Mouse (Mus musculus) hindbrain, embryonic 12.5 days (tissue): Measurements from ENCODE around the gene Akap7. TPM values are rescaled to one million over a fixed set of nuclear protein-coding genes. Genes with fewer than 3 reads are reported as not detected.
A peak's percentile ranks its signal among the peaks of the same experiment; 100 is the strongest.
"Not testable (repeated sequence)": the region's sequence is repeated elsewhere in the genome, so short reads cannot be mapped to it uniquely, and the experiment has no call there.

Experiments
- ATAC-seq: fragments of 200-750 bp; cut with Nextera tagmentation; 2 replicates; pipeline ENCODE4 v1.8.0; 2017; ENCODE audit warnings: moderate TSS enrichment; ENCODE audit not compliant: low FRiP score
- H3K27ac ChIP-seq: fragments of 300-500 bp; sonication (generic); 2 replicates; pipeline ENCODE4 v1.5.1; 2016; ENCODE audit warnings: mild to moderate bottlenecking
- H3K27me3 ChIP-seq: fragments of 300-500 bp; sonication (generic); 2 replicates; pipeline ENCODE4 v1.6.1; 2016; ENCODE audit warnings: mild to moderate bottlenecking
- H3K36me3 ChIP-seq: fragments of 300-500 bp; sonication (generic); 2 replicates; pipeline ENCODE4 v1.6.1; 2016; ENCODE audit warnings: mild to moderate bottlenecking
- H3K4me1 ChIP-seq: fragments of 300-500 bp; sonication (generic); 2 replicates; pipeline ENCODE4 v1.6.1; 2016
- H3K4me2 ChIP-seq: fragments of 300-500 bp; sonication (generic); replicated peaks from 2 replicates; pipeline ENCODE4 v1.6.1; 2016; ENCODE audit warnings: mild to moderate bottlenecking
- H3K4me3 ChIP-seq: fragments of 300-500 bp; sonication (generic); 2 replicates; pipeline ENCODE4 v1.5.1; 2016; ENCODE audit warnings: mild to moderate bottlenecking
- H3K9ac ChIP-seq: fragments of 300-500 bp; sonication (generic); 2 replicates; pipeline ENCODE4 v1.6.1; 2016; ENCODE audit warnings: mild to moderate bottlenecking, moderate library complexity
- H3K9me3 ChIP-seq: fragments of 300-500 bp; sonication (generic); replicated peaks from 2 replicates; pipeline ENCODE4 v1.6.1; 2016; ENCODE audit warnings: mild to moderate bottlenecking
- WGBS: fragments of 180-500 bp; shearing (Covaris S2); methylation state at CpG from one replicate; pipeline ENCODE4 v1.1.7; 2016; 5-methylcytosine and 5-hydroxymethylcytosine counted together
- polyA plus RNA-seq: library from polyadenylated mRNA; unstranded; fragments of >200 nt; fragmentation: Nextera tagmentation; extraction: Ambion mirVana; gene quantifications from 2 replicates; pipeline ENCODE4 v1.2.1, GENCODE M21; 2016

Akap7 gene
- polyA plus RNA-seq, 1 experiment from 2014 or later: 22.8 TPM

- Histone ChIP-seq H3K4me2 (peak overlapping the region; percentile 53), H3K9me3 (no peaks in the 10 kb centered on the region), H3K9ac (peak overlapping the region; percentile 42), H3K36me3 (no peaks in the 10 kb centered on the region), H3K27me3 (peaks cover 9% of the 10 kb centered on the region; the same call in 1 of the 2 replicates), H3K4me3 (peak overlapping the region; percentile 39), H3K27ac (0 out of 2 replicates have a peak overlapping the region, but pooled peaks have one; percentile 2), H3K4me1 (peaks cover 12% of the 10 kb centered on the region)
- 17% methylated on average over 32 of the region's 32 CpGs for whole genome bisulfite sequencing
- peak; percentile 92 for ATAC-seq
Observed at GRCm38 (mm10) chr10:25199510-25200353, 107.9 kb downstream of the Akap7 start.

GRCm38 (mm10) chr10:25198575-25198974 lies 109.1 kb downstream of the Akap7 start:
- Histone ChIP-seq H3K9ac (no peak overlapping the region), H3K9me3 (no peaks in the 10 kb centered on the region), H3K27ac (no peak overlapping the region), H3K4me3 (no peak overlapping the region), H3K4me1 (peaks cover 12% of the 10 kb centered on the region), H3K27me3 (peaks cover 9% of the 10 kb centered on the region; the same call in 1 of the 2 replicates), H3K4me2 (peak overlapping the region; percentile 53; the same call in 1 of the 2 replicates), H3K36me3 (no peaks in the 10 kb centered on the region)
- ATAC-seq: no peak
- WGBS: 79% methylated on average over 12 of the region's 12 CpGs

- no peak overlapping the region for H3K9ac ChIP-seq
- WGBS: 79% methylated on average over 9 of the region's 9 CpGs
- no peaks in the 10 kb centered on the region for H3K9me3 ChIP-seq
- H3K36me3 ChIP-seq: no peaks in the 10 kb centered on the region
- 0 out of 2 replicates have a peak overlapping the region, but pooled peaks have one; percentile 53 for H3K4me2 ChIP-seq
- peaks cover 9% of the 10 kb centered on the region; the same call in 1 of the 2 replicates for H3K27me3 ChIP-seq
- no peak overlapping the region for H3K4me3 ChIP-seq
- H3K27ac ChIP-seq: no peak overlapping the region
- H3K4me1 ChIP-seq: peaks cover 12% of the 10 kb centered on the region
- ATAC-seq: no peak
Observed at GRCm38 (mm10) chr10:25198048-25198447, 109.6 kb downstream of the Akap7 start.

GRCm38 (mm10) chr10:25192180-25193073 lies 115.2 kb downstream of the Akap7 start:
- Histone ChIP-seq H3K9me3 (no peaks in the 10 kb centered on the region), H3K4me1 (0 out of 2 replicates have a peak, but pooled peaks cover 7% of the 10 kb centered on the region), H3K36me3 (no peaks in the 10 kb centered on the region), H3K27me3 (no peaks in the 10 kb centered on the region), H3K9ac (no peak overlapping the region), H3K4me3 (no peak overlapping the region), H3K4me2 (no peak overlapping the region), H3K27ac (no peak overlapping the region)
- ATAC-seq: no peak
- WGBS: 87% methylated on average over 5 of the region's 5 CpGs

GRCm38 (mm10) chr10:25191166-25191565 lies 116.5 kb downstream of the Akap7 start:
- Histone ChIP-seq H3K4me3 (no peak overlapping the region), H3K9ac (no peak overlapping the region), H3K27me3 (no peaks in the 10 kb centered on the region), H3K4me1 (0 out of 2 replicates have a peak, but pooled peaks cover under 1% of the 10 kb centered on the region), H3K9me3 (no peaks in the 10 kb centered on the region), H3K4me2 (no peak overlapping the region), H3K36me3 (no peaks in the 10 kb centered on the region), H3K27ac (no peak overlapping the region)
- no peak for ATAC-seq
- WGBS: 94% methylated on average over 4 of the region's 4 CpGs

GRCm38 (mm10) chr10:25186240-25186639 lies 121.4 kb downstream of the Akap7 start:
- H3K4me3 ChIP-seq, H3K27me3 ChIP-seq, H3K36me3 ChIP-seq, H3K27ac ChIP-seq, ATAC-seq, H3K4me2 ChIP-seq, H3K4me1 ChIP-seq, H3K9me3 ChIP-seq, H3K9ac ChIP-seq: not testable (repeated sequence)
- WGBS: 58% methylated on average over 9 of the region's 9 CpGs

- H3K9me3 ChIP-seq: no peaks in the 10 kb centered on the region
- H3K4me2 ChIP-seq: no peak overlapping the region
- ATAC-seq: no peak
- H3K9ac ChIP-seq: no peak overlapping the region
- 92% methylated on average over 4 of the region's 4 CpGs for WGBS
- no peaks in the 10 kb centered on the region for H3K36me3 ChIP-seq
- no peak overlapping the region for H3K4me3 ChIP-seq
- H3K4me1 ChIP-seq: no peaks in the 10 kb centered on the region
- no peaks in the 10 kb centered on the region for H3K27me3 ChIP-seq
- H3K27ac ChIP-seq: no peak overlapping the region
Observed at GRCm38 (mm10) chr10:25185691-25186090, 122.0 kb downstream of the Akap7 start.

GRCm38 (mm10) chr10:25184819-25185603 lies 122.7 kb downstream of the Akap7 start:
- H3K27ac ChIP-seq: no peak overlapping the region
- ATAC-seq: no peak
- no peaks in the 10 kb centered on the region for H3K36me3 ChIP-seq
- WGBS: 83% methylated on average over 10 of the region's 10 CpGs
- no peak overlapping the region for H3K9ac ChIP-seq
- H3K9me3 ChIP-seq: no peaks in the 10 kb centered on the region
- no peaks in the 10 kb centered on the region for H3K27me3 ChIP-seq
- no peak overlapping the region for H3K4me3 ChIP-seq
- no peaks in the 10 kb centered on the region for H3K4me1 ChIP-seq
- no peak overlapping the region for H3K4me2 ChIP-seq

GRCm38 (mm10) chr10:25183271-25183670 lies 124.4 kb downstream of the Akap7 start:
- Histone ChIP-seq H3K27ac (no peak overlapping the region), H3K9ac (no peak overlapping the region), H3K4me1 (no peaks in the 10 kb centered on the region), H3K4me3 (no peak overlapping the region), H3K9me3 (no peaks in the 10 kb centered on the region), H3K36me3 (no peaks in the 10 kb centered on the region), H3K4me2 (no peak overlapping the region), H3K27me3 (no peaks in the 10 kb centered on the region)
- ATAC-seq: no peak
- WGBS: 91% methylated on average over 6 of the region's 6 CpGs

GRCm38 (mm10) chr10:25179030-25179429 lies 128.6 kb downstream of the Akap7 start:
- Histone ChIP-seq H3K9ac (no peak overlapping the region), H3K9me3 (no peaks in the 10 kb centered on the region), H3K4me1 (no peaks in the 10 kb centered on the region), H3K27me3 (no peaks in the 10 kb centered on the region), H3K36me3 (no peaks in the 10 kb centered on the region), H3K4me2 (no peak overlapping the region), H3K27ac (no peak overlapping the region), H3K4me3 (no peak overlapping the region)
- ATAC-seq: no peak
- WGBS: 79% methylated on average over 4 of the region's 4 CpGs

GRCm38 (mm10) chr10:25177270-25177669 lies 130.4 kb downstream of the Akap7 start:
- Histone ChIP-seq H3K4me2 (no peak overlapping the region), H3K36me3 (no peaks in the 10 kb centered on the region), H3K4me3 (no peak overlapping the region), H3K27me3 (no peaks in the 10 kb centered on the region), H3K9me3 (no peaks in the 10 kb centered on the region), H3K27ac (no peak overlapping the region), H3K9ac (no peak overlapping the region), H3K4me1 (no peaks in the 10 kb centered on the region)
- no peak for ATAC-seq
- 93% methylated on average over 5 of the region's 5 CpGs for WGBS
